Mouse (Mus musculus): Measurements from ENCODE around the gene Metap2. TPM values are rescaled to one million over a fixed set of nuclear protein-coding genes. Genes with fewer than 3 reads are reported as not detected.

Metap2 gene
- 199 TPM for polyA plus RNA-seq (2017; shearing (Covaris generic))

DNA sequence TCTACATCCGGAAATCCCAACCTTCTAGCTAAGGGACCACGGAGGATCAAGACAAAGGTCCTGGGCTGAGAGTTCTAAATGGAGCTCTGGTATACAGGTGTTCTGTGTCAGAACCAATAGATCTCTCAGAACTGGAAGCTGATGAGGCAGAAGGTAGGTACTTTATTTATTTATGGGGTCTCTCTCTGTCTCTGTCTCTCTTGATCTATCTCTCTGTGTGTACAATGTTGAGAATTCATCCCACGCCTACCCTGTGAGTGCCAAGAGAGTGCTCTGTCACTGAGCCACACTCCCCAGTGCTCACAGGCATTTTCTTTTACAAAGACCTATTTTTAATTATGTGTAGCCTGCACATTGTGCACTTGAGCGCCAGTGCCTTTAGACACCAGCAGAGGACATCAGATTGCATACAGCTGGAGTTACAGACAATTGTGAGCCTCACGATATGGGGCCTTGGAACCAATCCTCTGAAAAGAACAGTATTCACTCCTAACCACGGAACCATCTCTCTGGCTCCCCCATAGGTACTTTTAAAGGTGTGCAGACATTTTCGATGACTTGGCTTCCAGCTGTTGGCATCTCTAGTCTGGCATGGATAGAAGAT lies at the start of gene Metap2:
Metap2 (minus strand) TSS at position 51 of the 604 bp plus-strand sequence.

DNA sequence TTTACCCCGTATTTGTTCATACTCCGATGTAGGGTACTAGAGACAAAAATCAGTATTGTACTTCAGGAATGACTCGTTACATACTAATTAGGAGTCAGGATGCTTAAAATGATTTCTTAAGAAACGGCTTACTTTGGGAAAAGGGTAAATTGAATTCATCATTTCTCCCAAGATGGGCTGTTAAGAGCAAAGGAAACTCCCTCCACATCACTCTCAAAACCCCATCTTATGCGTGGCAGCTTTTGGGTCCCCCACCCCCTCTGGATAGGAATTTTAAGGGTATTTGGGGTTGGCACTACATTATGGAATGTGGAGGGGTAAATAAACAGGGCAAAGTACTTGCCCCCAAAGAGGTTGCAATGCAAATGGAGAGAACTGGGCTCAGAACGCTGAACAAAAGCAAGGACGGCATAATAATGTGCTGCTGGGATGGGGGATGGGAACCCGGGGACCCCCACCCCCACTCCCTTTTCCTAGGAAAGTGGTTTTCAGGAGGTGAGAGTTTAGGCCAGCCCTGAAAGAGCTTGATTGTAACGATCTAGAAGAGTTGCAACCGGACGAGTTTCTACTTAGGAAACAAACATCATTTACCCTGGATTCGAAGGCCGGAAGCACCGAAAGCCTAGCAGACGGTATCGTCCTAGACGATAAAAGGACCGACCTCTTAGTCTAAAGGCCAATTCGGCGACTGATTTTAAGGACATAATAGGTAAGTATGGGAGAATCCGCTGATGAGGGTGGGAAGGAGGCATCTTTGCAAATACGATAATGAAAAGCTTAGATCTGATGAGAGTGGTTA lies 65.8 kb downstream of the Metap2 start, which contains the start of gene Usp44:
Usp44 (plus strand) TSS at position 625 of the 799 bp plus-strand sequence.

Other genes starting within 250 kb of the Metap2 start
- not detected for gene Usp44, start 65.5 kb downstream of the Metap2 start, polyA plus RNA-seq (2017; shearing (Covaris generic))
- 15.0 TPM for gene Vezt, start 138.7 kb upstream of the Metap2 start, polyA plus RNA-seq (2017; shearing (Covaris generic))
- 4.3 TPM for gene Fgd6, start 138.9 kb upstream of the Metap2 start, polyA plus RNA-seq (2017; shearing (Covaris generic))